Mouse (Mus musculus): ENCODE results near the gene Peli2.

DNA sequence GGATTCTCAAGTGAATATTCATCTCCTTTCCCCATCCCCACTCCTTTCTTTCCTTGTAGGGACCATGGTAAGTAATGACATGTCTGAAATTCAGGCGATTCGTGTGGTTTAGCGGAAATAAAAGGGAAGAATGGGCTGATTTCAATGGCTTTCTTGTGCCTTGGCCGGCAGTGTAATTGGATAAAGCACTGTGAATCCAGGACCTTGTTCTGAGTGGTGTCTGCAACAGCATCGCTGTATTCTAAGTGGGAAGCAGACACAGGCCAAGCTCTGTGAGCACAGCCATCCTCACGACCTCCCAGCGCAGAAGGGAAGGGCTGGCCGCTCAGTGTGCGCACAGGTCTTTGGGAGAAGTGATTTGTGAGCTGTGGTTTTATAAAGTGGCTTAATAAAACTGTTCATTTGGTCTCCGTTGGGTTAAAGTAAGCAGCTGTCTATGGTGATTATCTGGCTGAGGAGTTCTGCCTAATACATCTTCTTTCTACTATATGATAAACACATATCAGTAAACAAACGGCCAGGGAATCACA lies 15.3 kb downstream of the Peli2 start:
- no peak for TF ChIP-seq POLR2A (IDR thresholded peaks at IDR 0.05; ENCODE audit: insufficient read depth, low read depth, low read length)
- TF ChIP-seq CTCF (IDR thresholded peaks at IDR 0.05): no peak
- TF ChIP-seq EP300 (IDR thresholded peaks at IDR 0.05; ENCODE audit: insufficient read depth, low read depth, low read length): no peak

Measured in heart, adult 2 months (tissue).